Mouse (Mus musculus) liver (tissue): Measurements from ENCODE around the gene Col6a5.
"Not testable (repeated sequence)": the region's sequence is repeated elsewhere in the genome, so short reads cannot be mapped to it uniquely, and the experiment has no call there.

ENCODE experiments used
- DNase-seq: peaks from one replicate; pipeline ENCODE4 v3.0.0-alpha.2; 2020; ENCODE audit warnings: mixed read lengths

Gene Col6a5

DNA sequence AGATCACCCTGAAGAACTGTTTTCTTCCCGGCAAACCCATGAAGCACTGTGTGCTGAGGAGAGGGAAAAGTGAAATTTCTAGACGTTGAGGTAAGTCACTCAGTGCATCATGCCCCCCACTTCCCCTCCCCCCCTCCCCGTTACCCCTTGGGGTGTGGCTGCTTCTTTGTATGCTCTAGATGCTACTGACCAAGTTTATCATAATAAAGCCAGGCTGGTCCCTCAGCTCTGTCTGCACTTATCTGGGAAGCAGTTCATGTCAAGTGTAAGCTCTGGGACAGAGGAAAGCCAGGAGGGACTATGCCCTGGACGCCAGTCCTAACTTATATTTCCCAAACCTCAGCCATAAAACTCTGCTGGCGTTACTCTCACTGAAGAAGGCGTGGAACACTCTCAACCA lies 53.0 kb downstream of the Col6a5 start:
- no peak for DNase-seq

DNA sequence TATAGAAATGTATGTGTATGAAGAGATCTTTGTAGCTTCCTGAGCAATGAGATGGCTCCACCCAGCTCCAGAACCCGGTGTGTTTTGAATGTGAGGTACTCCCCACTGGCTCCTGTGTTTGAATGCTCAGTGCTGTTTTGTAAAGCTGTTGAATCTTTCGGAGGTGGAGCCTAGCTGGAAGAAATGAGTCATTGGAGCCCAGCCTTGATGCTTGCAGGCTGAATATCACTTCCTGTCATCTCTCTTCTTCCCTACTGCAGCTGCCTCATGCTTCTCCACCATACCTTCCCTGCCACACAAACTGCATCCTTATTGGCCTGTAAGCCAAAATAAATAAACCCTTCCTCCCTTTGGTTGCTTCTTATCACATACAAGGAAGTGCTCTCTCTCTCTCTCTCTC lies 72.9 kb downstream of the Col6a5 start:
- DNase-seq = no peak

DNA sequence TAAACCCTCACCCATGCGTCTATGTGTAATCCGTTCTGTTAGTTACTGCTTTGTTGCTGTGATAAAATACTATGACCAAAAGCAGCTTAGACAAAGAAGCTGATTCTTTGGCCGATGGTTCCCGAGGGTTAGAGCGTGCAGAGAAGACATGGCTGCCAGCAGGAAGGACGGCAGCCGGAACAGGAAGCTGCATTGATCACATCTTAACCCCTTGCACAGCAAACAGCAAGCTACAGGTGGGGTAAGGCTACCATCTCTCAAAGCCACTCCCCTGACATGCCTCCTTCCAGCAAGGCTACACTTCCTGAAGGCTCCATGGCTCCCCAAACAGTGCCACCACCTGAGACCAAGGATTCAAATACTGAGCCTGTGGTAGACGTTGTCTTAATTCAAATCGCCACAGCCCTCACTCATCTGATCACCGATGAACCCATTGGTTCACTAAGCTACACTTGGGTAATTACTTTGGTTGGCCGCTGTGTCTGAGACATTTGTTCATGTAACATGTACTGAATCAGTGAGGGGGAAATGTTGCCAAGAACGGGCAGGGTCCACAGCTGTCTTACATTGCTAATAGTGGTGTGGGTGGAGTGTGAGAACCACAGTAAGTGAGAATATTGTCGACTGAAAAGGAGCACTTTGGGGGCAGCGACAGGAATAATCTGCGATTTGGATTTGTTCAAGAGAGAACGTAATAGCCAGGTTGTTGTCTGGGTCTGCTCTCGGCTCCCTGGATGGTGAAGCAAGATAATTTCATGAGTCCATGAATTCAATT lies 75.6 kb downstream of the Col6a5 start:
- DNase-seq = no peak

DNA sequence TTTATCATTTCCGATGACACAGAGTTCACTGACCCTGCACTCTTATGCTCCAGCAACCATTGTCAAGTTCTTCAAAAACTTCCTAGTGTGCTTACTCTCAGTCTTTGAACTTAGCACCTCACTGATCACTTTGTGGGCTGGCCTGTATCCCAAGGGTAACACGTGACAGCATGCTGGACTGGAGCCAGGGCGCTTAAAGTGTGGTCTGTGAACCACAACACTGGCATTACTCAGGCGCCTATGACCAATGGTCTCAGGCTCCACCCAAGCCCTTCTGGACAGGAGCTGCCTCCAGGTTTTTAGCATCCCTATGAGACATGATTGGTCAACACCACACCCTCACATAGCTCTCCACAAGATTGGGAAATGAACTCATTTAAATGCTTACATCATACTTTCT lies 79.7 kb downstream of the Col6a5 start:
- no peak for DNase-seq

DNA sequence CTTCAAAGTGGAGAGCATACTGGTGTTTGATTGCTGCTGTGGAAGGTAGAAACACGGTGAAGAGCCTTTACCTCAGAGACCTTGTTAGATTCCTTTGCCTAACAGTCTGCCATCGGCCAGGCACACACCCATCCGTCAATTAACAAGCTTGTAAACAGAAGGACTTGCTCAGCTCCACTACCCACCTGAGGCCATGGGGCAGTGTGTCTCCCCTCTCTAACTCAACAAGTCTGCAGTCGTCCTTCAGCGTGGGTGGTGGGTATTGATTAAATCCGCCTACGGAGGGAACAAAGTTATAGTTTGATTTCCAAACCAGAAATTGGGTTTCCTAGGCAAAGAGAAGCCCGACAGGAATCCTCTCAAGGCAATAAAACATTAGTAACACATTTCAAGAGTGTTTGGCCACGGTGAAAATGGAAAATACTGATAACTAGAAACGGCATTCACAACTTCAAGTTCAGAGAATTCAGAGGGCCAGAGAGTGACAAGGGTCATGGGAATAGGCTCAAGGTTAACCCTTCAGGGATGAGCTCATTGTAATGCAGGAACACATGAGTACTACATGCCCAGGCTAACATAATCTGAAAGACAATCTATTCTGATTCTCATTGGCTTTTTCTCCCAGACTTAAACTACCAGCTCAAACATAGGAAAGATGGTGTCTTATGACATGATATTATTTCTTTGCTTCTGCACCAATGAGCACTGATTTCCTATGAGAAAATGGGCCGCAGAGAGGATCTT lies 81.9 kb downstream of the Col6a5 start:
- no peak for DNase-seq

DNA sequence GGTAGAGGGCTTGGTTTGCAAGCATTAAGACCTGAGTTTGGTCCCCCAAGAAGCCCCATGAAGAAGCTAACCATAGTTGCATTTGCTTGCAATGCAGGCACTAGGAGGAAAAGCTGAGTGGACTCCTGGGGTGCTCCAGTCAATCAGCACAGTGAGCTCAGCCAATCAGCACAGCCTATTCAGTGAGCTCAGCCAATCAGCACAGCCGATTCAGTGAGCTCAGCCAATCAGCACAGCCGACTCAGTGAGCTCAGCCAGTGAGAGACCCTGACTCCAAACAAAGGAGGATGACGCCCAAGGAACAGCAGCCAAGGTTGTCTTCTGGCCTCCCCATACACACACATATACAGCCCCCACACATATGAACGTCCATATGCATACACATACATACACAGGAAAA lies 84.3 kb downstream of the Col6a5 start:
- no peak for DNase-seq

DNA sequence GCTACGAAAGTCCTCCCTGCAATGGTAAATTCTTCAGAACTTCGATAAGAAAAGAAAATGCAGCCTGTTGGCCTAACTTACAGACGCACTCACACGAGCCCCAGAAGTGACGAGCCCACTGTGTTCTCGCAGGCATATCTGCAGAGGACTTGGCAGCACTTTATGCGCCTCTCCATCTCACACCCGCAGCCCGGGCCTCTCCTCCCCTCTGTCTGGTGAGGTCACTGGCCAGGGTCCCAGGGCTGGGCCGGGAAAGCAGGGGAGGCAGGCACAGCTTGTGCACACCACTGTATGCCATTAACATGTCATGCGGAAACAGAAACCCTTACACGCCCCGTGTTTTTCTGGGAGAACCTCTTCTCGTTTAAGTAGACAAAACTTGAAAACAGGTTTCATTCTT lies 88.8 kb downstream of the Col6a5 start:
- no peak for DNase-seq

DNA sequence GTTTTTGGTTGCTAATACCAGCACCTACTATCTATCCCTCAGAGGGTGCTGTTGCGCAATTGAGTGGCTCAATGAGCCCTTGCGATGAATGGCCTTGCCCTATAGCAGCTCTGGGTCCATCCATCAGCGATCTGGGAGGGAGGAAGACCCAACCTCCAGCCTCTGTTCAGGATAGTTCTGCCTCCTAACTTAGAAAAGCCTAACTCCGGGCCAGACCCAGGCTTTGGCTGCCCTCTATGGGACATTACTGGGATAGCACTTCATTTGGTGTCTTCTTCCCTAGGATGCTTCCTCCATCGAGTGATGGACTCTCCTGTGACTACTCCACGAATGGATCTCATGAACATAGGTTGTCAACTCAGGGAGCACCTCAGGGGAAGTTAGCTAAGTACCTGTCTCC lies 102.7 kb downstream of the Col6a5 start:
- DNase-seq = peak; percentile 25

DNA sequence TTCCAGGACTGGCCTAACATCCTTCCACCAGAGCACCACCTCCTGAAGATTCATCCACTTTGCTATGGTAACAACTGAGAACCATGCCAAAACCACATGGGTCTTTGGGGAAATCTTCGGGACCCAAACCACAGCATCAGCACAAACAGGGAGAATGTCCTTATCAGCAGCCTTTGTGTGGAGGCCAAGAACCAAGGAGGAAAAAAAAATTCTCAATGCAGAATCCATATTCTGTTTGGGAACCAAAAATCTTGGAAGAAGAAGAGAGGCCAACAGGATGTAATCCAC lies 107.7 kb downstream of the Col6a5 start:
- no peak for DNase-seq

DNA sequence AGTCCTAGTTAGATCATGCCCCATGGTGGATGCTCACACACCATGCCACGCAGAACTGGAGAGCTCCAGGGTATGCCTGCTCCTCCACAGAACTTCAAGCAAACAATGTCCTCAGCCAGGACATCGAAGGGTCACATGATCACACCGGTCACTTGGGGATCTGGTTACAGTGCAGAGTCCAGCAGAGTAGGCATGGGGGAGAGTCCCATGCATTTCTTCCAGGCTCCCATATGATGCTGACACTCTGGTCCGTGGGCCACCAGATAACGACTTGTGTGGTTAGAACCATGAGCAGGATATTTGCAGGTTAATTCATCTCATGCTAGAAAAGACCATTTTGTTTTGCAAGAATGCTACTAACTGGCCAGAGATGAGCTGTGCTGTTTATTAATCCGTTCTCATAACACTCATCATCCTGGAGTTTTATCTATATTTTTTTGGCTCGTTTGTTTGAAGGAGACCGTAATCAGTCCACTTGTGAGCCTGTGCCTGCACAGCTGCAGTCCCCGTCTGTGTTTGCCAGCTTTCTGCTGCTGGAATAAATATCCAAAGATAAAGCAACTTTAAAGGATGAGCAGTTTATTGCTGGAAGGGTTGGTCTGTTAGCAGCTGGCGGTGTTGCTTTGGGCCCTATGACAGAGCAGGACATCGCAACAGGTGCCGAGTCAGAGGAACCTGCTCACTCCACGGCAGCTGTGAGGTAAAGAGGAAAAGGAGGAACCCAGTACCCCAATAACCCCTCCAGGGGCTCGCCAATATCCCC lies 108.2 kb downstream of the Col6a5 start:
- no peak for DNase-seq

DNA sequence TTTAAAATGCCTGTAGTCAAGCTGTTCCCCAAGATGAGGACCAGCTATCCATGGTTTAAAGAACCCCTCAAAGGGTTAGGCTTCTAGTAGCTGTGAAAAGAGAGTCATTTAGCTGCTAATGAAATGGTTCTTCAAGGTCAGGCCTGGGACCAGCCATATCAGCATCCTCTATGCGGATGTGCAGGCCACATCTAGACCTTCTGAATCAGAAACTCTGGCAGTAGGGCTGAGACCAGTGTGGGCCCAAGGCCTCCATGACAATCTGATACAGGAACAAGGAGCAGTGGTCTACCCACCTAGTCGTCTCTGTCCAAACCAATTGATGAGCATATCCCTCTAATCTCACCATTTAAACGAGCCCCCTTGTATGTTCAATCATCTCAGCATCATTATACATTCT lies 109.4 kb downstream of the Col6a5 start:
- DNase-seq = no peak

DNA sequence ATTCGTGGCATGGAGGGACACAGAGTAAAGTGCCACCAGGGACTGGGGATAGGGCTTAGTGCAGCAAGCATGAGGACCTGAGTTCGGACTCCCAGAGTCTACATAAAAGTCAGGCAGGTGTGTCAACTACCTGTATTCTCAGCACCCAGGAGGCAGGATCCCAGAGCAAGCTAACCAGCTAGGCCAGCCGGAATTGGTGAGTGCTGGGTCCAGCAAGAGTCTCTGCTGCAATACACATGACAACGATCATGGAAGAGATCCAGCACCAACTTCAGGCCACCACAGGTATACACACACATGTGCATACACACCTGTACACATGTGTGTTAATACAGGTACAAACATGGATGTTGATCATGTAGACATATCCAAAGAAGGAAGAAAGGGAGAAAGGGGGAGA lies 112.0 kb downstream of the Col6a5 start:
- no peak for DNase-seq

DNA sequence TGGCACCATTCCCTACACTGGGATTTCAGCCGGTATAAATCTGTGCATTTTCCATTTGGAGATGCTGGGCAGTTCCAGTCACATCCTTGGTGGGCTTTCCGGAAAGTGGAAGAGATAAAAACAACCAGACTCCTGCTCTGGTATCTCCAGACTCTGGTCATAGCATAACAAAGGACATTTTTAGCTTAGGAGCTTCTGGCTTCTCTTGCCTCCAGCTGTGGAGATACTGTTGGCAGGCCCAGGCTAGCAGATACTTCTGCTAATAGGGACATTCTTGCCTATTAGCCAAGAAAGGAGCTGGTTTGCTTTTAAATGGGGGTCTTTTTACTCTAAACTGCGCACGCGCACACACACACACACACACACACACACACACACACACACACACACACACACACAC lies 113.2 kb downstream of the Col6a5 start:
- DNase-seq = no peak

DNA sequence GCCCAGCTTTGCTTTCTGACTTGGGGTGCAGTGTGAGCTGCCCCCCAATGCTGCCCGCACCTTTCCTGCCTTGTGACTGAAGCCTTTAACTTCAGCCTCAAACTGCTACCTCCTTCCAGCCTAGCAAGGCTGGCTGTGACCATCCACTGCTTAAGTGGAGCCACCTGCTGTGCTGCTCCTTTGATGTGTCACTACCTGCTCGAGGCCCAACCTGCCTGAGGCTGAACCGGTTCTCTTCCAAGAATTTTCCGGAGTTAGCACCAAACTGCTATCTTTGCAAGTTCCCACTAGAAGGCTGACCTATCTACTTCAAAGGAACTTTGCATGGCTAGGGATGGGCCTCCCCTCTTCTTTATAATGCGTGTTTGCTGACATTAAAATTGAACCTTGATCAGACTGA lies 119.1 kb downstream of the Col6a5 start:
- not testable (repeated sequence) for DNase-seq

DNA sequence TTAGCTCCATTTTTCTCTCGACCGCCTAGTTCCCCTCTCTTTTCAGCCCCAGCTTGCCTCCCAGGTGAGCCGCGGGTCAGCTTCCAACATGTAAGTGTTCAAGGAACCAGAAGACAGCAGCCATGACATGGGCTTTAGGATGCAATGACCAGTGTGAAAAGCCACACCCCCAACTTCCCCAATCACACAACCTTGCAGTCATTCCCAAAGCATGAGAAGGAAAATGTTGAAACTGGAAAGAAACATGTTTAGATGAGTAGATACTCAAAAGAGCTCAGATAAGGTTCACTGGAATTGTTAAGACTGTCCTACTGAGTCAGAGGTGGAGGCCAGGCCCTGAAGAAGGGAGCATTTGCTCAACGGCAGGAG lies 121.3 kb downstream of the Col6a5 start:
- DNase-seq = no peak

DNA sequence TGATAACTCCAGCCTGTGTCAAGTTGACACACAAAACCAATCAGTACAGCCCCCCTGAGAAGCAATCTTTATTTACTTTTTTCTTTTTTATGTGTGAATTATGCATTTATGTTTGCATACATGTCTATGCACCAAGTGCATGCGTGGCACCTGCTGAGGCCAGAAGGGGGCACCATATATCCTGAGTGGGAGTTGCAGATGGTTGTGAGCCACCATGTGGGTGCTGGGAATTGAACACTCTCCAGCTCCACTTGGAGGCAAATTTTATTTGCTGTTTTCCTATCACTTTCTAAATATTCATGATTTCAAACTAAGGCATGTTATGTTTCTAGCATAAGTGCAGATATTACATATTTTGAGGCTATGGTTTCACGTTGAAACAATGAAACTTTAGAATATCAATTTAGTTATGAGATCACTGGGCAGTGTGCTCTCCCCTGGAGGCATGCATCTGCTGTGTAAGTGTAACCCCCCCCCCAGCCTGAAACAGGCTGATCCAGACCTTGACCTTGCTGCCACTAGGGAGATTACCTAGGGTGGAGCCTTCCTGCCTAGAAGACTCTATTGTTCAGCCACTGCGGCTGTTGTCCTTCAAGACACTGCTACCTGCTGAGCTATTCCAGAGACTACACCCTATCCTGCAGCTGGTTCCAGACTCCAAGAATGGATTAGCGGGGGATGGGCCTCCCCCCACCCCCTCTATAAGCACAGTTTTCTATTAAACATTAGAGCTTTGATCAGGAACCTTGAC lies 121.9 kb downstream of the Col6a5 start:
- DNase-seq = no peak

DNA sequence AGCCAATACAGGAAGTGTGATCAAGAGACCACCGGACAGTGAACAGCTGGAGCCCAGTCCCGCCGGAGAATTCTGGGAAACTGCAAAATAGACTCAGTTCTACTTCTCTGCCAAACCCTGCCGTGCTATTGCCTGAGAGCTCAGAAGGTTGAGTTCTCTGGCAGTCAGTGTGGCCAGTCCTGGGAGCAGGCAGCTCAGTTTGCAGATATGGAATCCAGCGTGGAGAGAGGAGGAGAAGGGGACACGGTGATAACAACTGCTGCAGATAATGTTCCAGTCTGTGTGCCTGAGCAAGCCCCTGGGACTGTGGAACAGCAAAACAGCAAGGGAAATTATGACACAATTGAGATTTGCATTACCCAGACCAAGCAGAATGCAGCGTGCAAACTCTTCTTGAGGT lies 124.9 kb downstream of the Col6a5 start:
- DNase-seq = no peak

DNA sequence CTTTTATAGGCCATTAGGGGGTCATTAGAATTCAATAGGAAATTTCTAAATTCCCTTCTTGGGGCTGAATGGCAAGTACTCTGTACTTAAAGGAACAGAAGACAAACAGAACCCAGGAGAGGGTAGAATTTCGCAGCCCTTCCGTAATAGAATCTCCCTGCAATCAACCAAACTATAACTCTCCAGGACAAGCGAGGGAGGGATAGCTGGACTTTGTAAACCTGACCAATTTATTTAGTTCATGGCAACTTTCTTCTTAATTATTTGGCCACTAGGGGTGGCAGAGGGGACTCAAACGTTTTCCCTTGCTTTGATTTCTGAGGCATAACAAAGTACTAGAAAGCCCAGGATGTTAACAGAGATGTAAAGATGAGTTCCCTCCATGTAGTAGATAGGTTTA lies 125.6 kb downstream of the Col6a5 start:
- no peak for DNase-seq

DNA sequence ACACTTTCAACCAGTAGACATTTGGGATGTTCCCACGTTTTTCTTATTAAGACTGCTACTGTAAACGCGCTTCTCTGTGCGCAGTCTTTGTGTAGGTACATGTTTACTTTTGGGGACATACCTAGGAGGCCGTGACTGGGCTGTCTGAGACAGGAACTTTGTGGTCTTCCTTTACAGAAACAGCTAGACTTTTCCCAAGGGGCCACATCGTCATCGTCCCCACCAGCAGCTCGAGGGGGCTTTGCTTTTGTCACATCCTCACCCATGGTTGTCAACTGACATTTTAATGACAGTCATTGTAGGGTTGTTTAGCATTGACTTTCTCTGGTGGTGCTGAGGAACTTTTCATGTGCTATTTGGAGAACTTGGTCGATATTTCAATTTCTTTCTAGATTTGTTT lies 129.2 kb downstream of the Col6a5 start:
- no peak for DNase-seq

DNA sequence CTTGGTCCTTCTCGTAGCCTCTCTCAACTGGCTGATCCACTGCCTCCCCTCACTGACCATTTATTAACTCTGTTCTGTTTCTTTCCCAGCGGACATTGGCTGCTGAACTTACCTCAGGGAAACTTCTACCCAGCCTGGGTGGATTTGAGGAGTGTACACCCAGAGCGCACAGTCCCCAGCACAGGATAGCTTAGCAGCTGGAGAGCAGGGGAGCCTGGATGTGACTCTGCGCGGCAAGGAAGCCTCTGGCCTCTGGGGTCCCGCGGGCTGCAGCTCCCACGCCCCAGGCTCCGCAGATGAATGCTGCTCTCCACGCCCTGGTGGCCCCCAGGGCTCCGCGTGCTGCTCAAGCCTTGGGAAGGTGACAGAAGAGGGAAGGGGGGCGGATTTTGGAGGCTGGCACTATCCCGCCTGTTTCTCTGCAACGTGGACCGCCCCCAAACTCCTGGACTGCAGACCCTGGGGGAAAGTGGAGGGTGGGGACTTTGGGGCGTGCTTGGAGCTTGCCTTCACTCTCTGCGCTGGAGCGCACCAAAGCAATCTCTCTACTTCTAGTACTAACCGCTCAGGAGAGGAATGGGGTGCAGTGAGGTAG lies 132.6 kb downstream of the Col6a5 start, which contains the start of gene Col6a6:
TSS of gene Col6a6 (minus strand) at position 370 of the 595 bp plus-strand sequence.
- no peak for DNase-seq

DNA sequence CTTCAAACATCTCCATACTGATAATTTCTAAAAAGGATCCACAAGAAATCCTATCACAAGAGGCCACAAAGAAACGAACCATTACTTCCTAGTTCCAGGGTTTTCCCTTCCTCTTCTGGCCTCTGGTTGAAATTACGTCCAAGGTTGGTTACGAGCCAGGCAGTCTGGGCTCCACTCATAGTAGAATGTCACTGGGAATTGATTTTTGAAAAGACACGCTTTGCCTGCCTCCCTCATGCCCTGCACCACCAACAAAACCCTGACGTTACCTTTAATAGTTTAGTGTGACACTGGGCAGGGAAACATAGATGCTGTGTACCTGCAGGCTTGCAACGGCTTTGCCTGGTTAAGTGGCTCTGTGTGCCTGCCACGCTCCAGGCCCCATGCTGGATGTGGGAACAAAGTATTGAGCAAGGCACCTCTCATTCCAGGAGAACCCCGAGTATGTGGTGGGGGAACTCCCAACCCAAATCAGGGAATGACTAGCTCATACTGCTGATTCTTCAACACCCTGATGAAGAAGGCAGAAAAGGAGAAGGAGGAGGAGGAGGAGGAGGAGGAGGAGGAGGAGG lies 133.3 kb downstream of the Col6a5 start:
- DNase-seq = no peak

DNA sequence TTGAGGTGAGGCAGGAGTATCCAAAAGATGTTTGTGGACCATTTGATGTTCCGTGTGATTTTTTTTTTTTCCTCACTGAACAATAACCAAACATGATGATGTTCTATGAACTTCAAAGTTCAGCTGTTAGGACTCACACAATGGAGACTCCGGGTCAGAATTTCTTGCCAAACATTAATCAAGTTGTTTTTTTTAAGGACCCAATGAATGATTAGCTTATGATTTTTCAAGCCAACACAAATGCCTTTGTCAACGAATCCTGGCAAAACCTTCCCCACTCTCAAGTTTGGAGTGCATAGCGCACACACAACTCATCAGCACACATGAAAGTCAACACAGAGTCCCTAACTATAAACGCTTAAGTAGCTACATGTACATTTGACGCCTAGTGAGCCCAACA lies 139.7 kb downstream of the Col6a5 start:
- DNase-seq = no peak
